ENCODE assay signal across 1 mouse cellular context in genomic region chr11:97987551-97988526, GRCm38 (mm10).
A peak's percentile ranks its signal among the peaks of the same experiment; 100 is the strongest.
TF ChIP-seq lines count a peak whose summit lies in the region.

No protein-coding gene starts in this region.

TF ChIP-seq in CH12.LX, 34 proteins besides CTCF, POLR2A, EP300 and RAD21:
- TF ChIP-seq MAFK (IDR thresholded peaks at IDR 0.05; ENCODE audit: insufficient replicate concordance, low read length) = peak; percentile 96
- TF ChIP-seq PAX5 (IDR thresholded peaks at IDR 0.05; ENCODE audit: low read length) = no peak
- TF ChIP-seq GABPA (IDR thresholded peaks at IDR 0.05; ENCODE audit: insufficient replicate concordance, low read depth, low read length) = no peak
- TF ChIP-seq USF2 (conservative IDR thresholded peaks at IDR 0.05; ENCODE audit: low read depth, low read length) = no peak
- TF ChIP-seq ZNF384 (IDR thresholded peaks at IDR 0.05; ENCODE audit: low read depth, low read length) = peak; percentile 29; the same call in 1 of the 2 replicates
- peak; percentile 66; the same call in 1 of the 2 replicates for TF ChIP-seq ZMIZ1 (IDR thresholded peaks at IDR 0.05; ENCODE audit: low read depth, low read length)
- TF ChIP-seq ZC3H11A (IDR thresholded peaks at IDR 0.05; ENCODE audit: low read depth, low read length) = peak; percentile 99
- peak; percentile 100 for TF ChIP-seq TBP (conservative IDR thresholded peaks at IDR 0.05; ENCODE audit: low read depth, low read length)
- no peak for TF ChIP-seq ZKSCAN1 (IDR thresholded peaks at IDR 0.05; ENCODE audit: borderline replicate concordance, low read depth, low read length)
- no peak for TF ChIP-seq RCOR1 (conservative IDR thresholded peaks at IDR 0.05; ENCODE audit: low read depth, low read length)
- peak; percentile 65 for TF ChIP-seq IRF4 (IDR thresholded peaks at IDR 0.05; ENCODE audit: low read depth, low read length)
- no peak; the same call in none of the 2 replicates for TF ChIP-seq JUND (conservative IDR thresholded peaks at IDR 0.05; ENCODE audit: low read depth, low read length)
- peak; percentile 55; the same call in 1 of the 2 replicates for TF ChIP-seq MEF2A (IDR thresholded peaks at IDR 0.05; ENCODE audit: borderline replicate concordance, low read depth, low read length)
- peak; percentile 56 for TF ChIP-seq CHD1 (IDR thresholded peaks at IDR 0.05; ENCODE audit: low read depth, low read length)
- peak; percentile 74 for TF ChIP-seq TCF12 (IDR thresholded peaks at IDR 0.05; ENCODE audit: low read depth, low read length)
- no peak for TF ChIP-seq USF1 (IDR thresholded peaks at IDR 0.05; ENCODE audit: low read depth, low read length)
- TF ChIP-seq POLR2AphosphoS2 (IDR thresholded peaks at IDR 0.05; ENCODE audit: low read depth, low read length) = no peak
- TF ChIP-seq KAT2A (IDR thresholded peaks at IDR 0.05; ENCODE audit: insufficient replicate concordance, low read length) = peak; percentile 86; the same call in 1 of the 2 replicates
- TF ChIP-seq MXI1 (IDR thresholded peaks at IDR 0.05; ENCODE audit: low read depth, low read length) = peak; percentile 69
- peak; percentile 55; the same call in 1 of the 2 replicates for TF ChIP-seq MAZ (IDR thresholded peaks at IDR 0.05; ENCODE audit: low read depth, low read length)
- TF ChIP-seq HCFC1 (IDR thresholded peaks at IDR 0.05; ENCODE audit: low read depth, low read length) = peak; percentile 42; the same call in 1 of the 2 replicates
- TF ChIP-seq BHLHE40 (IDR thresholded peaks at IDR 0.05; ENCODE audit: low read depth, low read length) = peak; percentile 48
- TF ChIP-seq JUN (IDR thresholded peaks at IDR 0.05; ENCODE audit: insufficient read depth, low read depth, low read length) = no peak
- peak; percentile 95 for TF ChIP-seq NRF1 (IDR thresholded peaks at IDR 0.05; ENCODE audit: low read depth, low read length)
- peak; percentile 98 for TF ChIP-seq ELF1 (IDR thresholded peaks at IDR 0.05; ENCODE audit: low read depth, low read length)
- TF ChIP-seq E2F4 (IDR thresholded peaks at IDR 0.05; ENCODE audit: insufficient replicate concordance, low read depth, low read length) = peak; percentile 78; the same call in 1 of the 2 replicates
- peak; percentile 70; the same call in 1 of the 2 replicates for TF ChIP-seq MAX (IDR thresholded peaks at IDR 0.05; ENCODE audit: low read length)
- TF ChIP-seq SMC3 (IDR thresholded peaks at IDR 0.05; ENCODE audit: low read depth, low read length) = peak; percentile 100
- TF ChIP-seq MYC (IDR thresholded peaks at IDR 0.05; ENCODE audit: low read depth, low read length) = peak; percentile 78
- TF ChIP-seq CHD2 (IDR thresholded peaks at IDR 0.05; ENCODE audit: low read length) = no peak
- peak; percentile 86 for TF ChIP-seq SIN3A (IDR thresholded peaks at IDR 0.05; ENCODE audit: low read length)
- peak; percentile 83 for TF ChIP-seq NELFE (IDR thresholded peaks at IDR 0.05; ENCODE audit: low read depth, low read length)
- TF ChIP-seq UBTF (IDR thresholded peaks at IDR 0.05; ENCODE audit: low read depth, low read length) = peak; percentile 55; the same call in 1 of the 2 replicates
- TF ChIP-seq ETS1 (conservative IDR thresholded peaks at IDR 0.05; ENCODE audit: low read depth, low read length) = no peak
